Mouse (Mus musculus) testis, adult 2 months (tissue): ENCODE measurements around the gene Olfr1445.

ENCODE experiments used
- CTCF ChIP-seq: fragments of 200-500 bp; IDR thresholded peaks from 2 replicates; pipeline ENCODE4 v1.5.1; 2012; ENCODE audit warnings: low read depth, mild to moderate bottlenecking, inconsistent platforms, low read length, moderate library complexity; ENCODE audit not compliant: control insufficient read depth, insufficient read depth, insufficient replicate concordance
- POLR2A ChIP-seq: fragments of 200-500 bp; IDR thresholded peaks from 2 replicates; pipeline ENCODE4 v1.6.1; 2012; ENCODE audit warnings: low read depth, mild to moderate bottlenecking, inconsistent platforms, low read length, moderate library complexity; ENCODE audit not compliant: control insufficient read depth

GRCm38 (mm10) chr19:12924319-12924718 lies 40.7 kb downstream of the Olfr1445 start, which contains the start of gene Olfr1448:
- no peak for TF ChIP-seq CTCF
- no peak for TF ChIP-seq POLR2A
